Mouse (Mus musculus): ENCODE results near the gene Ralgps2. TPM values are rescaled to one million over a fixed set of nuclear protein-coding genes. Genes with fewer than 3 reads are reported as not detected.

Ralgps2 gene
- polyA plus RNA-seq, 1 experiment from 2014 or later: 41.3 TPM

GRCm38 (mm10) chr1:156859711-156860250, 79.6 kb downstream of the Ralgps2 start:
- no peak overlapping the region for H3K4me2 ChIP-seq (replicated peaks; ENCODE audit: low read depth)
- no peak overlapping the region for H3K9ac ChIP-seq (ENCODE audit: low read length)
- H3K9me3 ChIP-seq (ENCODE audit: control insufficient read depth, low read length): no peaks in the 10 kb centered on the region
- 59% methylated on average over 2 of the region's 2 CpGs for WGBS
- no peak overlapping the region for H3K4me3 ChIP-seq (ENCODE audit: low read depth, low read length)
- no peak overlapping the region for H3K27ac ChIP-seq (replicated peaks)
- H3K27me3 ChIP-seq (ENCODE audit: control insufficient read depth, insufficient read depth, low read length): no peaks in the 10 kb centered on the region
- TF ChIP-seq CTCF (IDR thresholded peaks at IDR 0.05; ENCODE audit: low read depth) (no peak), EP300 (optimal IDR thresholded peaks at IDR 0.05) (no peak)
- no peaks in the 10 kb centered on the region for H3K4me1 ChIP-seq (replicated peaks; ENCODE audit: control insufficient read depth, insufficient read depth)
- DNase-seq (ENCODE audit: low spot score) (no peak), ATAC-seq (ENCODE audit: low FRiP score, low TSS enrichment) (no peak)
- no peaks in the 10 kb centered on the region for H3K36me3 ChIP-seq (ENCODE audit: control insufficient read depth, insufficient read depth, low read length)

DNA sequence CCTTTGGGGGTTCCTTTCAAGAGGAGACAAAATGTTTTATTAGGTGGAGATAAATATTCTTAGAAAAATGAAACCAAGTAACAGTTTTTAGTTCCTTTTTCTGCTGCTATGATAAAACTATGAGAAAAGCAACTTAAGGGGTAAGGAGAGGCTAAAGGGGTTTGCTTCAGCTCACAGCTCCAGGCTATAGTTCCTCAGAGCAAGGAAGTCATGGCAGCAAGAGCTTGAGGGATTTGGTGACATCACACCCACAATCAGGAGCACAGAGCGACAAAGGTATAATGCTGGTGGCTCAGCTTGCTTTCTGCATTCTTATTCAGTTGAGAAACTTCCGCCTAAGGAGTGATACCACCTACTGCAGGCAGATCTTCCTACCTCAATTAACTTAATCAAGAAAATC, 80.3 kb downstream of the Ralgps2 start:
- no peak overlapping the region for H3K4me3 ChIP-seq (ENCODE audit: low read depth, low read length)
- DNase-seq (ENCODE audit: low spot score) (no peak), ATAC-seq (ENCODE audit: low FRiP score, low TSS enrichment) (no peak)
- H3K9ac ChIP-seq (ENCODE audit: low read length): no peak overlapping the region
- 98% methylated on average over 2 of the region's 2 CpGs for WGBS
- H3K27me3 ChIP-seq (ENCODE audit: control insufficient read depth, insufficient read depth, low read length): no peaks in the 10 kb centered on the region
- H3K36me3 ChIP-seq (ENCODE audit: control insufficient read depth, insufficient read depth, low read length): no peaks in the 10 kb centered on the region
- no peaks in the 10 kb centered on the region for H3K4me1 ChIP-seq (replicated peaks; ENCODE audit: control insufficient read depth, insufficient read depth)
- no peak overlapping the region for H3K4me2 ChIP-seq (replicated peaks; ENCODE audit: low read depth)
- H3K27ac ChIP-seq (replicated peaks): no peak overlapping the region
- TF ChIP-seq EP300 (optimal IDR thresholded peaks at IDR 0.05) (no peak), CTCF (IDR thresholded peaks at IDR 0.05; ENCODE audit: low read depth) (no peak)
- no peaks in the 10 kb centered on the region for H3K9me3 ChIP-seq (ENCODE audit: control insufficient read depth, low read length)

DNA sequence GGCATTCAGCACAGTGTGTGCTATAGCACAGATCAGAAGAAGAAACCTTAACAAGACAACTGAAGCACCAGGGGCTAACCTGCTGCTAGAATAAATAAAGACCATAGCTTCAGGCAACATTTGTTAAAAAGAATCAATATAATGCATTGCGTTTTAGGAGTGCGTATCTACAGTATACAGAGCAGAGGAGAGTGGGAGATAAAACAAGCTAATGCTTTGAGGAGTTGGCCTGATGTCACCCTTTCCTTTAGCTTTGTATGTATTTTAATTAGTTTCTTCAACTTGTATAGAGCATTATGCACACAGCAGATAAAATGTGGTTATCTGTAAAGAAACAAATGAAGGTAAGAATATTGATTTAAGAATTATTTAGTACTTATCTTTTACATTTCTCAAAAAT, 82.8 kb downstream of the Ralgps2 start:
- DNase-seq (ENCODE audit: low spot score): no peak
- Histone ChIP-seq H3K9ac (ENCODE audit: low read length) (no peak overlapping the region), H3K9me3 (ENCODE audit: control insufficient read depth, low read length) (no peaks in the 10 kb centered on the region), H3K27me3 (ENCODE audit: control insufficient read depth, insufficient read depth, low read length) (no peaks in the 10 kb centered on the region), H3K4me3 (ENCODE audit: low read depth, low read length) (no peak overlapping the region), H3K4me2 (replicated peaks; ENCODE audit: low read depth) (no peak overlapping the region), H3K27ac (replicated peaks) (no peak overlapping the region), H3K4me1 (replicated peaks; ENCODE audit: control insufficient read depth, insufficient read depth) (no peaks in the 10 kb centered on the region), H3K36me3 (ENCODE audit: control insufficient read depth, insufficient read depth, low read length) (no peaks in the 10 kb centered on the region)
- 65% methylated on average over 2 of the region's 2 CpGs for WGBS
- no peak for TF ChIP-seq CTCF (IDR thresholded peaks at IDR 0.05; ENCODE audit: low read depth)
- no peak for TF ChIP-seq EP300 (optimal IDR thresholded peaks at IDR 0.05)
- no peak for ATAC-seq (ENCODE audit: low FRiP score, low TSS enrichment)

GRCm38 (mm10) chr1:156854558-156854957, 84.9 kb downstream of the Ralgps2 start:
- H3K4me2 ChIP-seq (replicated peaks; ENCODE audit: low read depth): no peak overlapping the region
- no peak overlapping the region for H3K4me3 ChIP-seq (ENCODE audit: low read depth, low read length)
- WGBS: 62% methylated on average over 4 of the region's 4 CpGs
- H3K4me1 ChIP-seq (replicated peaks; ENCODE audit: control insufficient read depth, insufficient read depth): no peaks in the 10 kb centered on the region
- TF ChIP-seq CTCF (IDR thresholded peaks at IDR 0.05; ENCODE audit: low read depth) (no peak), EP300 (optimal IDR thresholded peaks at IDR 0.05) (no peak)
- H3K27ac ChIP-seq (replicated peaks): no peak overlapping the region
- no peaks in the 10 kb centered on the region for H3K36me3 ChIP-seq (ENCODE audit: control insufficient read depth, insufficient read depth, low read length)
- DNase-seq (ENCODE audit: low spot score): no peak
- H3K9me3 ChIP-seq (ENCODE audit: control insufficient read depth, low read length): no peaks in the 10 kb centered on the region
- no peak for ATAC-seq (ENCODE audit: low FRiP score, low TSS enrichment)
- H3K27me3 ChIP-seq (ENCODE audit: control insufficient read depth, insufficient read depth, low read length): no peaks in the 10 kb centered on the region
- no peak overlapping the region for H3K9ac ChIP-seq (ENCODE audit: low read length)

GRCm38 (mm10) chr1:156852872-156853271, 86.6 kb downstream of the Ralgps2 start:
- 80% methylated on average over 5 of the region's 5 CpGs for WGBS
- Histone ChIP-seq H3K36me3 (ENCODE audit: control insufficient read depth, insufficient read depth, low read length) (no peaks in the 10 kb centered on the region), H3K9ac (ENCODE audit: low read length) (no peak overlapping the region), H3K27ac (replicated peaks) (no peak overlapping the region), H3K9me3 (ENCODE audit: control insufficient read depth, low read length) (no peaks in the 10 kb centered on the region), H3K4me1 (replicated peaks; ENCODE audit: control insufficient read depth, insufficient read depth) (no peaks in the 10 kb centered on the region), H3K27me3 (ENCODE audit: control insufficient read depth, insufficient read depth, low read length) (no peaks in the 10 kb centered on the region), H3K4me2 (replicated peaks; ENCODE audit: low read depth) (no peak overlapping the region), H3K4me3 (ENCODE audit: low read depth, low read length) (no peak overlapping the region)
- DNase-seq (ENCODE audit: low spot score) (no peak), ATAC-seq (ENCODE audit: low FRiP score, low TSS enrichment) (no peak)
- TF ChIP-seq CTCF (IDR thresholded peaks at IDR 0.05; ENCODE audit: low read depth) (no peak), EP300 (optimal IDR thresholded peaks at IDR 0.05) (no peak)

GRCm38 (mm10) chr1:156852409-156852808, 87.0 kb downstream of the Ralgps2 start:
- no peak overlapping the region for H3K27ac ChIP-seq (replicated peaks)
- H3K4me2 ChIP-seq (replicated peaks; ENCODE audit: low read depth): no peak overlapping the region
- WGBS: 49% methylated on average over 9 of the region's 9 CpGs
- ATAC-seq (ENCODE audit: low FRiP score, low TSS enrichment) (no peak), DNase-seq (ENCODE audit: low spot score) (no peak)
- H3K36me3 ChIP-seq (ENCODE audit: control insufficient read depth, insufficient read depth, low read length): no peaks in the 10 kb centered on the region
- TF ChIP-seq EP300 (optimal IDR thresholded peaks at IDR 0.05): no peak
- TF ChIP-seq CTCF (IDR thresholded peaks at IDR 0.05; ENCODE audit: low read depth): no peak
- H3K4me1 ChIP-seq (replicated peaks; ENCODE audit: control insufficient read depth, insufficient read depth): no peaks in the 10 kb centered on the region
- no peaks in the 10 kb centered on the region for H3K9me3 ChIP-seq (ENCODE audit: control insufficient read depth, low read length)
- no peak overlapping the region for H3K4me3 ChIP-seq (ENCODE audit: low read depth, low read length)
- no peaks in the 10 kb centered on the region for H3K27me3 ChIP-seq (ENCODE audit: control insufficient read depth, insufficient read depth, low read length)
- no peak overlapping the region for H3K9ac ChIP-seq (ENCODE audit: low read length)
